Mouse (Mus musculus): Measurements from ENCODE around the gene Abhd11. TPM values are rescaled to one million over a fixed set of nuclear protein-coding genes. Genes with fewer than 3 reads are reported as not detected.
A peak's percentile ranks its signal among the peaks of the same experiment; 100 is the strongest.
"Not testable (repeated sequence)": the region's sequence is repeated elsewhere in the genome, so short reads cannot be mapped to it uniquely, and the experiment has no call there.

Gene Abhd11
- polyA plus RNA-seq, 1 experiment, result 78.3 TPM

DNA sequence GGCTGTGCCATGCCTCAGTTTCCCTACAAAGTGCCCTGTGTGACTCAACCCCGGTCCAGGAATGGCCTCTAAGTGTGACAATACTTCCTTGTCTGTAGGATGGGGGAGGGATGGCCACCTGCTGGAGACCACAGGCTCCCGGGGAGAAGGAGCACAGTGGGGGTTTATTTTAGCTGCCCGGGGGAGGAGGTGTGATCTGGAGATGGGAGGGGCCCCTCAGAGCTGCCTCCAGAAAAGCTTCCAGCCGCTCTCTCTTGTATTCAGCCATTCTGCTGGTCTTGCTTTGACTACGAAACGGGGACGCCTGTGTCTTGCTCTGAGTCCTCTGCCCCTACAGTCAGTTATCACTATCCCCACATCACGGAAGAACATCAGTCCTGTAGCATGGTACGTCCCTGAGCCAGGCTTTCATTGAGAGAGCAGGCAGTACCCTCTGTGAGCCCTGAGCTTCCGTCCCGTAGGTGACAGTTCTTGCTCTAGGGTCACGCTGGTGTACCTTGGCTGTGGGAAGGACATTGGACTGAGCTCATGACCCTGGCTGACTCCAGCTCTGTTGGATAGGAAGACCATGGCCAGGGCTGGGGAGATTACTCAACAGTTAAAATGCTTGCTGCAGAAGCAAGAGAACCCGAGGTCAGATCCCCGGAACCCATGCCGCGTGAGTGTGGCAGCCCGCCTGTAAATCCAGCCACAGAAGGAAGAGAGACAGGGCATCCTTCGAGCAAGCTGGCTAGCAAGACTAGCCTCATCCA lies 26.8 kb downstream of the Abhd11 start:
- Histone ChIP-seq H3K27ac (ENCODE audit: insufficient read depth, low read length) (peak overlapping the region; percentile 89), H3K4me3 (ENCODE audit: insufficient read depth, low read length) (no peak overlapping the region), H3K4me1 (ENCODE audit: control insufficient read depth, insufficient read depth, low read length) (peaks cover 15% of the 10 kb centered on the region)
- TF ChIP-seq CTCF (IDR thresholded peaks at IDR 0.05; ENCODE audit: extremely low read depth, insufficient read depth, low read length) (no peak), POLR2A (IDR thresholded peaks at IDR 0.05; ENCODE audit: extremely low read depth, insufficient read depth, low read length) (peak; percentile 59)

- H3K27ac ChIP-seq (ENCODE audit: insufficient read depth, low read length), result peak overlapping the region; percentile 50; the same call in 1 of the 2 replicates
- TF ChIP-seq CTCF (IDR thresholded peaks at IDR 0.05; ENCODE audit: extremely low read depth, insufficient read depth, low read length) (no peak), POLR2A (IDR thresholded peaks at IDR 0.05; ENCODE audit: extremely low read depth, insufficient read depth, low read length) (no peak)
- H3K4me1 ChIP-seq (ENCODE audit: control insufficient read depth, insufficient read depth, low read length), result peaks cover 15% of the 10 kb centered on the region
- H3K4me3 ChIP-seq (ENCODE audit: insufficient read depth, low read length), result no peak overlapping the region
These were observed 29.0 kb downstream of the Abhd11 start for GRCm38 (mm10) chr5:135037946-135038345.

DNA sequence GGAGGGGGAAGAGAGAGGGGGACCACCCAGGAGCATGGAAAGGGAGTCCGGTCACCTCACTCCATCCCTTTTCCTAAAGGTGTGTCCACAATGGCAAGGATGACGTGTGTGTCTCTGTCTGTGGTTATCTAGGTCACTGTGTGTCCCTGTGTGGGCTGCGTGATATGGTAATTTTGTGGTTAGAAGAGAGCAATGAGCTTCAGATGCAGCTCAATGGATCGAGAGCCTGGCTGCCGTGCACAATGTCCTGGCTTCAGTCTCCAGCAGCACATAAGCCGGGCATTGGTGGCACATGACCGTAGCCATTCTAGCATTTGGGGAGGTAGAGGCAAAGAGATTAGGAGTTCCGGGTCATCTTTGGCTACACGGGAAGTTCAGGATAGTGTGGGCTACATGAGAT lies 30.6 kb downstream of the Abhd11 start:
- no peak for TF ChIP-seq POLR2A (IDR thresholded peaks at IDR 0.05; ENCODE audit: extremely low read depth, insufficient read depth, low read length)
- no peak for TF ChIP-seq CTCF (IDR thresholded peaks at IDR 0.05; ENCODE audit: extremely low read depth, insufficient read depth, low read length)
- Histone ChIP-seq H3K27ac (ENCODE audit: insufficient read depth, low read length) (peak overlapping the region; percentile 62), H3K4me1 (ENCODE audit: control insufficient read depth, insufficient read depth, low read length) (peaks cover 15% of the 10 kb centered on the region), H3K4me3 (ENCODE audit: insufficient read depth, low read length) (no peak overlapping the region)

GRCm38 (mm10) chr5:135040059-135040458 lies 31.1 kb downstream of the Abhd11 start:
- TF ChIP-seq POLR2A (IDR thresholded peaks at IDR 0.05; ENCODE audit: extremely low read depth, insufficient read depth, low read length), result no peak
- no peak for TF ChIP-seq CTCF (IDR thresholded peaks at IDR 0.05; ENCODE audit: extremely low read depth, insufficient read depth, low read length)
- Histone ChIP-seq H3K4me3 (ENCODE audit: insufficient read depth, low read length) (no peak overlapping the region), H3K27ac (ENCODE audit: insufficient read depth, low read length) (peak overlapping the region; percentile 68), H3K4me1 (ENCODE audit: control insufficient read depth, insufficient read depth, low read length) (peaks cover 15% of the 10 kb centered on the region)

DNA sequence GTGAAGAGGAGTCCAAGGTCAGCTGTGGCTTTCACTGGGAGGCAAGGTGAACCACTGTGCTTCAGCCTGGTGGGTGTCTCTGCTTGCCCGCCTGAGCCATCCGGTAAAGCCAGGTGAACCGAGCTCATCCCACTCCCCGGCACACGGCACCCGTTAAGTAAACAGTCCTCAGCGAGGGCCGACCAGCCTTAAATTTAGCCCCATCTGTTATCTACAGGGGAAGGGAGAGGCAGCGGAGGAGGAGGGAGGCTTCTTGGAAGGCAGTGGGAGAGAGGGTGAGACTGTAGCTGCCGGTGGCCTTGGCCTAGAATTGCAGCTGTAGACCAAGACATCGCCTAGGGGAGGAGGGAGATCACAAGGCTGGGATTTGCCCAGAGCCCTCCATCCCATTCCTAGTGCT lies 31.8 kb downstream of the Abhd11 start:
- no peak overlapping the region for H3K4me3 ChIP-seq (ENCODE audit: insufficient read depth, low read length)
- H3K4me1 ChIP-seq (ENCODE audit: control insufficient read depth, insufficient read depth, low read length), result peaks cover 14% of the 10 kb centered on the region
- TF ChIP-seq CTCF (IDR thresholded peaks at IDR 0.05; ENCODE audit: extremely low read depth, insufficient read depth, low read length) (no peak), POLR2A (IDR thresholded peaks at IDR 0.05; ENCODE audit: extremely low read depth, insufficient read depth, low read length) (no peak)
- peak overlapping the region; percentile 68 for H3K27ac ChIP-seq (ENCODE audit: insufficient read depth, low read length)

DNA sequence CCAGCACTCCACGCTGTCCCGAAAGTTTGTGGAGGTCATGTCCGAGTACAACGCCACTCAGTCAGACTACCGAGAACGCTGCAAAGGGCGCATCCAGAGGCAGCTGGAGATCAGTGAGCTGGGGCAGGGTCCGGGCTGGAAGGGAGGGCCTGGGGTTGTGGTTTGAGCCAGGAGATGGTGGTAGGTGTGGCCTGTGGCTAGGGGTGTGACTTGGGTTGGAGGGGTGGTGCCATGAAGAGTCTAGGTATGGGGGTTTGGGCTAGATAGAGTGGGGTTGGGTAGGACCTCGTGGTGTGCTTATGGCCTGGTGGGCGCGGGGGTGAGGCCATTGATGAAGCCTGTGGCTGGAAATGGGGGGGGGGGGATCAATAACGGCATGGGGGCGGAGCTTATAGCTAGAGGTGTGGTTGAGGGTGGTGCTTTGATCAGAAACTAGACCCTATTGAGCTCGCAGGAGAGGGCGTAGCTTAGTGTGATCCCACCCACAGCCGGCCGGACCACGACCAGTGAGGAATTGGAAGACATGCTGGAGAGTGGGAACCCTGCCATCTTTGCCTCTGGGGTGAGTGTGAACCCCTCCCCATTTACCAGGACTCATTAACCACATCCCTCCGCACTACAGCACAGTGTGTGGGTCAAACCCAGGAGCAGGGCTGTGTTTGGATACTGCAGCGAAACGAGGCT lies 33.3 kb downstream of the Abhd11 start:
- no peak for TF ChIP-seq POLR2A (IDR thresholded peaks at IDR 0.05; ENCODE audit: extremely low read depth, insufficient read depth, low read length)
- no peak for TF ChIP-seq CTCF (IDR thresholded peaks at IDR 0.05; ENCODE audit: extremely low read depth, insufficient read depth, low read length)
- peaks cover 8% of the 10 kb centered on the region for H3K4me1 ChIP-seq (ENCODE audit: control insufficient read depth, insufficient read depth, low read length)
- no peak overlapping the region for H3K4me3 ChIP-seq (ENCODE audit: insufficient read depth, low read length)
- H3K27ac ChIP-seq (ENCODE audit: insufficient read depth, low read length), result no peak overlapping the region

GRCm38 (mm10) chr5:135044575-135044974 lies 35.6 kb downstream of the Abhd11 start:
- Histone ChIP-seq H3K4me3 (ENCODE audit: insufficient read depth, low read length) (no peak overlapping the region), H3K27ac (ENCODE audit: insufficient read depth, low read length) (no peak overlapping the region), H3K4me1 (ENCODE audit: control insufficient read depth, insufficient read depth, low read length) (peaks cover 4% of the 10 kb centered on the region)
- TF ChIP-seq POLR2A (IDR thresholded peaks at IDR 0.05; ENCODE audit: extremely low read depth, insufficient read depth, low read length) (no peak), CTCF (IDR thresholded peaks at IDR 0.05; ENCODE audit: extremely low read depth, insufficient read depth, low read length) (no peak)

- no peak overlapping the region for H3K27ac ChIP-seq (ENCODE audit: insufficient read depth, low read length)
- no peak for TF ChIP-seq CTCF (IDR thresholded peaks at IDR 0.05; ENCODE audit: extremely low read depth, insufficient read depth, low read length)
- no peak for TF ChIP-seq POLR2A (IDR thresholded peaks at IDR 0.05; ENCODE audit: extremely low read depth, insufficient read depth, low read length)
- no peaks in the 10 kb centered on the region for H3K4me1 ChIP-seq (ENCODE audit: control insufficient read depth, insufficient read depth, low read length)
- H3K4me3 ChIP-seq (ENCODE audit: insufficient read depth, low read length), result no peak overlapping the region
These were observed 39.6 kb downstream of the Abhd11 start for GRCm38 (mm10) chr5:135048539-135048938.

GRCm38 (mm10) chr5:135049268-135049667 lies 40.3 kb downstream of the Abhd11 start:
- H3K27ac ChIP-seq (ENCODE audit: insufficient read depth, low read length); H3K4me1 ChIP-seq (ENCODE audit: control insufficient read depth, insufficient read depth, low read length); H3K4me3 ChIP-seq (ENCODE audit: insufficient read depth, low read length): not testable (repeated sequence)

DNA sequence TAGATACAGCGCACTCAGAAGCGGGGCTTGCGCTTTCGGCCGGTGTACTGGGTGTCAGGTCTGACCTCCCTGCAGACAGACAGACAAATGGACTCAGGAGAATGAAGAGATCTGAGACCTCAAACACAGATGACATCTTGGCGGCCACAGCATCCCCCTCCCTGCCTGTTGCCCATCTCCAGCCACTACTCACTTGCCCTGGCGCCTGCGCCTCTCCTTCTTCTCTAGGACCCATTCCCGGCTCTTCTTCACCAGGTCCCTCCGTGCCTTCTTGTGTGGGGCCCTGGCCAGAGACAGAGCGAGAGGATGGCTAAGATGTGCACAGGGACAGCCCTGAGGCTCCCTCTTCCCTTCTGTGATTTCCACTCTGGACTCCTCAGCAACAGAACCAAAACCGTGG lies 44.4 kb downstream of the Abhd11 start:
- TF ChIP-seq CTCF (IDR thresholded peaks at IDR 0.05; ENCODE audit: extremely low read depth, insufficient read depth, low read length), result no peak
- no peak for TF ChIP-seq POLR2A (IDR thresholded peaks at IDR 0.05; ENCODE audit: extremely low read depth, insufficient read depth, low read length)
- no peak overlapping the region for H3K27ac ChIP-seq (ENCODE audit: insufficient read depth, low read length)
- H3K4me1 ChIP-seq (ENCODE audit: control insufficient read depth, insufficient read depth, low read length), result no peaks in the 10 kb centered on the region
- no peak overlapping the region for H3K4me3 ChIP-seq (ENCODE audit: insufficient read depth, low read length)

Other genes starting within 250 kb of the Abhd11 start
- gene Tmem270, start 102.4 kb upstream of the Abhd11 start, polyA plus RNA-seq (2012; rRNA removed), result not detected in 2 replicates
- gene Cldn13, start 93.6 kb upstream of the Abhd11 start, polyA plus RNA-seq (2012; rRNA removed), result not detected in 2 replicates
- gene Mettl27, start 76.8 kb upstream of the Abhd11 start, polyA plus RNA-seq (2012; rRNA removed), result 15.1 TPM in 2 replicates
- gene Cldn4, start 62.2 kb upstream of the Abhd11 start, polyA plus RNA-seq (2012; rRNA removed), result 0.04 and 0.08 TPM in 2 replicates
- 0.21 and 0.23 TPM in 2 replicates for gene Cldn3, start 22.9 kb upstream of the Abhd11 start, polyA plus RNA-seq (2012; rRNA removed)
- 545 and 568 TPM in 2 replicates for gene Stx1a, start 14.3 kb downstream of the Abhd11 start, polyA plus RNA-seq (2012; rRNA removed)
- 58.3 and 58.4 TPM in 2 replicates for gene Dnajc30, start 55.0 kb downstream of the Abhd11 start, polyA plus RNA-seq (2012; rRNA removed)
- gene Bud23, start 55.8 kb downstream of the Abhd11 start, polyA plus RNA-seq (2012; rRNA removed), result 66.6 and 82.3 TPM in 2 replicates
- gene Vps37d, start 69.1 kb downstream of the Abhd11 start, polyA plus RNA-seq (2012; rRNA removed), result 26.6 and 29.4 TPM in 2 replicates
- 4.2 and 5.0 TPM in 2 replicates for gene Mlxipl, start 80.7 kb downstream of the Abhd11 start, polyA plus RNA-seq (2012; rRNA removed)
- 11.7 and 11.9 TPM in 2 replicates for gene Tbl2, start 140.5 kb downstream of the Abhd11 start, polyA plus RNA-seq (2012; rRNA removed)
- 43.7 and 45.3 TPM in 2 replicates for gene Bcl7b, start 159.1 kb downstream of the Abhd11 start, polyA plus RNA-seq (2012; rRNA removed)
- 58.4 and 61.7 TPM in 2 replicates for gene Baz1b, start 178.1 kb downstream of the Abhd11 start, polyA plus RNA-seq (2012; rRNA removed)
- gene Fzd9, start 242.1 kb downstream of the Abhd11 start, polyA plus RNA-seq (2012; rRNA removed), result 5.5 and 6.0 TPM in 2 replicates